Mouse (Mus musculus): Measurements from ENCODE around the gene Med13.
"Not testable (repeated sequence)": the region's sequence is repeated elsewhere in the genome, so short reads cannot be mapped to it uniquely, and the experiment has no call there.

Med13 gene

GRCm38 (mm10) chr11:86378981-86379380 is 21.6 kb upstream of the Med13 start:
- DNase-seq, result no peak

GRCm38 (mm10) chr11:86377841-86378240 is 20.4 kb upstream of the Med13 start:
- no peak for DNase-seq

GRCm38 (mm10) chr11:86376707-86377106 is 19.3 kb upstream of the Med13 start:
- no peak for DNase-seq

- DNase-seq, result no peak
Measured at GRCm38 (mm10) chr11:86375086-86375485, 17.7 kb upstream of the Med13 start.

- DNase-seq, result no peak
Measured at GRCm38 (mm10) chr11:86371266-86371665, 13.9 kb upstream of the Med13 start.

GRCm38 (mm10) chr11:86369860-86370259 is 12.5 kb upstream of the Med13 start:
- DNase-seq, result no peak

GRCm38 (mm10) chr11:86369003-86369402 is 11.6 kb upstream of the Med13 start:
- no peak for DNase-seq

- DNase-seq, result no peak
Measured at GRCm38 (mm10) chr11:86364709-86365452, 7.5 kb upstream of the Med13 start.

- DNase-seq, result peak; percentile 98
Measured at GRCm38 (mm10) chr11:86357984-86358528, 654 bp upstream of the Med13 start.

- DNase-seq, result no peak
Measured at GRCm38 (mm10) chr11:86356007-86356853, 1.2 kb downstream of the Med13 start.

GRCm38 (mm10) chr11:86353586-86353985 is 3.8 kb downstream of the Med13 start:
- DNase-seq, result no peak

GRCm38 (mm10) chr11:86351766-86352315 is 5.6 kb downstream of the Med13 start:
- no peak for DNase-seq

- DNase-seq, result no peak
Measured at GRCm38 (mm10) chr11:86350636-86351138, 6.7 kb downstream of the Med13 start.

GRCm38 (mm10) chr11:86349325-86349724 is 8.1 kb downstream of the Med13 start:
- no peak for DNase-seq

- DNase-seq, result no peak
Measured at GRCm38 (mm10) chr11:86348872-86349271, 8.5 kb downstream of the Med13 start.

- no peak for DNase-seq
Measured at GRCm38 (mm10) chr11:86347387-86348122, 9.8 kb downstream of the Med13 start.

GRCm38 (mm10) chr11:86346525-86346924 is 10.9 kb downstream of the Med13 start:
- no peak for DNase-seq

GRCm38 (mm10) chr11:86344940-86345339 is 12.5 kb downstream of the Med13 start:
- not testable (repeated sequence) for DNase-seq

GRCm38 (mm10) chr11:86324251-86324650 is 33.2 kb downstream of the Med13 start:
- no peak for DNase-seq

GRCm38 (mm10) chr11:86314992-86315391 is 42.4 kb downstream of the Med13 start:
- DNase-seq, result not testable (repeated sequence)

- DNase-seq, result no peak
Measured at GRCm38 (mm10) chr11:86310280-86310679, 47.1 kb downstream of the Med13 start.

GRCm38 (mm10) chr11:86292201-86292600 is 65.2 kb downstream of the Med13 start:
- DNase-seq, result not testable (repeated sequence)
